Mouse (Mus musculus) left cerebral cortex, adult 8-10 months (tissue): ENCODE data around the gene Sprr2e. TPM values are rescaled to one million over a fixed set of nuclear protein-coding genes. Genes with fewer than 3 reads are reported as not detected.

Experiments
- DNase-seq, 2 experiments: peaks; one replicate each; pipeline ENCODE4 v3.0.0; 2022; ENCODE audit warnings: low spot score in 2 of 2
- total RNA-seq, 4 experiments: library from RNA; stranded (reverse); gene quantifications; 2 replicates each; pipeline ENCODE4 v1.2.4; 2022

Sprr2e gene
- not detected for total RNA-seq

DNA sequence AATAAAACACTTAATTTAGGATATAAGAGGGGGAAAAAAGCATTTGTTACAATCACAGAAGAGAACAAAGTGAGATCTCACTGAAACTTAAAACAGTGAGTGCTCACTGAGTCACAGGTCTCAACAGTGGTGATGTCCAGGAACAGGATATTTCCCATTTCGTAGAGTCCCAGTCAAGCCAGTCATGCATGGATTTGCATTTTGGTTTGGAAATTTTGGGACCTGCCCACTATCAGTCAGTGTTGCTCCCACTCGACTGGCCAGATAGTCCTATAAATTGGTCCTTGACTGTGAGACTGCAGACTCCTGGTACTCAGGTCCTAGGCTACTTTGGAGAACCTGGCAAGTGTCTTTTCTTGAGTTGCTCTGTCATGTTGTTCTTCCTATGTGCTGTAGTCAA lies at the start of gene Sprr2e:
Sprr2e (plus strand) TSS at position 301 of the 400 bp plus-strand sequence.
- no peak for DNase-seq

DNA sequence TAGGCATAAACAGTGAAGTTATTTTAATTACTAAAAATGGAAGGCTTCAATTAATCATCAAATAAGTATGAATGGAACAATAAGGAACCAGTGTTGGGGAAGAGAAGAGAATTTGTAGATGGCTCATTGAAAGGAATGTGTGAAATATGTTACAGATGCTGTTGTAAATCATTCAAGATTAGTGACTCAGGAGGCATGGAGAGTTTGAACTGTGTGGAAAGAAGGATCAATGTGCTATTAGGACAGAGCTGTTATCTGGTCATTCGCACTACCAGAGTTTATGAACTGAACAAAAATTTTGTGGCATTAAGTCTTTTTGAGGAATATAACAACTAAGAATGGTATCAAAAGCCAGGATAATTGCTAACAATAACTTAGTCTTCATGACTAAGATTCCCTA lies 44.5 kb upstream of the Sprr2e start:
- no peak for DNase-seq

DNA sequence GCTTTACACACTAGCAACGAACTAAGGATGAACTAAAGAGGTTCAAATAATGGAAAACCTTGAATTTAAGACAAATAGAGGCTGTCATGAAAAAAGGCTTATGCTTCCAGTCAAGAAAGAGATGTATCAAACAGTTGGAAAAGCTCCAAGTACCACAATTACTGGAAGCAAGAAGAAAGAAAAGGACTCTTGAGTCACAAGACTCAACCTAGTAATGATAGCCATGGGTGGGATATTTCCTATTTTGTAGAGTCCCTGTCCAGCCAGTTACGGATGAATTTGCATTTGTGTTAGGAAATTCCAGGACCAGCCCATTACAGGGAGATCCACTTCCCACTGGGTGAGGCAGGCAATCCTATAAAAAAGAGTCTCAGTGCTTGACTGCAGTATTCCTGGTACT lies 35.6 kb upstream of the Sprr2e start, which contains the start of gene Sprr2b:
Sprr2b (plus strand) TSS at position 301 of the 400 bp plus-strand sequence.
- no peak for DNase-seq

DNA sequence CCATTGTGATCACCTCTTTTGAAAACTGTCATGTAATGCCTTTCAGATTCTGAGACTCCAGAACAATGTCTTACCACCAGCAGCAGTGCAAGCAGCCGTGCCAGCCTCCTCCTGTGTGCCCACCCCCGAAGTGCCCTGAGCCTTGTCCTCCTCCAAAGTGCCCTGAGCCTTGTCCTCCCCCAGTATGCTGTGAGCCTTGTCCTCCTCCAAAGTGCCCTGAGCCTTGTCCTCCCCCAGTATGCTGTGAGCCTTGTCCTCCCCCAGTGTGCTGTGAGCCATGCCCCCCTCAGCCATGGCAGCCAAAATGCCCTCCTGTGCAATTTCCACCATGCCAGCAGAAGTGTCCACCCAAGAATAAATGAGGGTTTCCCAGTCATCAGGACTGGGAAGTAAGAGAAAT lies 34.6 kb upstream of the Sprr2e start:
- DNase-seq, result no peak

DNA sequence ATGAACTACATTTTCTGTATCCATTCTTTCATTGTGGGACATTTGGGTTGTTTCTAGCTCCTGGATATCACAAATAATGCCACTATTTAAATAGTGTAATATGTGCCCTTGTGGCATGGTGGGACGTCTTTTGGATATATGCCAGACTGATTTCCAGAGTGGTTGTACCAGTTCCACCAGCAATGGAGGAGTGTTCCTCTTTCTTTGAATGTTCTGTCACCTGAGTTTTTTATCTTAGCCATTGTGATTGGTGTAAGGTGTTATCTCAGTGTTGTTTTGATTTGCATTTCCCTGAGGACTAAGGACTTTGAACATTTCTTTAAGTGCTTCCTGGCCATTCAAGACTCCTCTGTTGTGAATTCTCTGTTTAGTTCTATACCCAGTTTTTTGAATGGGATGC lies 15.7 kb upstream of the Sprr2e start:
- no peak for DNase-seq

DNA sequence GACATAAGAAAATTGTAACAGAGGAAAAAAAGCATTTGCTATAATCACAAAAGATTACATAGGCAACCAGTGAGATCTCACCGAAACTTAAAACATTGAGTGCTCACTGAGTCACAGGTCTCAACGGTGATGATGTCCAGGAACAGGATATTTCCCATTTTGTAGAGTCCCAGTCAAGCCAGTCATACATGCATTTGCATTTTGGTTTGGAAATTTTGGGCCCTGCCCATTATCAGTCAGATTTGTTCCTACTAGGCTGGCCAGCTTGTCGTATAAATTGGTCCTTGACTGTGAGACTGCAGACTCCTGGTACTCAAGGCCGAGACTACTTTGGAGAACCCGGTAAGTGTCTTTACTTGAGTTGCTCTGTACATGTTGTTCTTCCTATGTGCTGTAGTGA lies 13.1 kb upstream of the Sprr2e start, which contains the start of gene Sprr2d:
Sprr2d (plus strand) TSS at position 301 of the 400 bp plus-strand sequence.
- DNase-seq, result no peak

DNA sequence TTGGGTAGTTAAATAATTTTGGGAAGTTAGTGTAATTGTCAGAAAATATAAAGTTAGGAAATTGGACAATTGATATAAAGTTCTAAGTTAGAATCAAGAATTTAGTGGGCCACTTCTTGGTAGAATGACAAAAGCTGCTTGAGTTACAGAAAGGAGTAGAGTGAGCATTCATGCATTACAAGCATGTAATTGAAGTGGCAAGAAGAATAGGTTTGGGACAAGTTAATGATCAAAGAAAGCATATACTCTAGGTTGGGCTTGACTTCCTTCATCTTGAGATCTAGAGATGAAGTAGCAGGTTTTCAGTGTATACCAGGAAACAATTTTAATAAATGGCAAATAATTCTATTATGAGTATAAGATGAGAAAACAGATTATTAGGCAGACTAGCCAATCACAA lies 9.7 kb downstream of the Sprr2e start:
- no peak for DNase-seq

DNA sequence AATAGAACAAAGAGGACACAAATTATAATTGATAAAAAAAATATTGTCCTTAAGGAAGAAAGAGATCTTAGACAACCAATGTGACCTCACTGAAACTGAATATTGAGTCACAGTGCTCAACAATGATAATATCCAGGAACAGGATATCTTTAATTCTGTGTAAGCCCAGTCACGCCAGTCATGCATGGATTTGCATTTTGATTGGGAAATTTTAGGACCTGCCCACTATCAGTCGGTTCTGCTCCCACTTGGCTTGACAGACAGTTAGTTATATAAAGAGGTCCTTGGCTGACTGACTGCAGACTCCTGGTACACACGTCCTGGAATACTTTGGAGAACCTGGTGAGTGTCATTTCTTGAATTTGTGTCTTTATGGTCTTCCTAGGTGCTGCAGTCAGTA lies 12.9 kb downstream of the Sprr2e start, which contains the start of gene Sprr2f:
Sprr2f (plus strand) TSS at position 301 of the 400 bp plus-strand sequence.
- DNase-seq, result no peak

DNA sequence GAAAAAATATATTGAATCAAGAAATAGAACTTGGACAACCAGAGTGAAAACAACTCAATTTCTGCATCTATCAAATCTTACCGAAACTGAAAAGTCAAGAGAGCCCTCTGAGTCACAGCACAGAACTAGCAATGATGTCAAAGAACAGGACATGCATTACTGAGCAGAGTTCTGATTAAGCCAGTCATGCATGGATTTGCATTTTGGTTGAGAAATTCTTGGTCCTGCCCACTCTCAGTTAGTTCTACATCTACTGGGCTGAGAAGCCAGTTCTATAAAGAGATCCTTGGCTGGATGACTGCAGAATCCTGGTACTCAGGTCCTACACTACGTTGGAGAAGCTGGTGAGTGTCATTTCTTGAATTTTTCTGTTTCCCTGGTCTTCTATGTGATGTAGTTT lies 21.7 kb downstream of the Sprr2e start:
- no peak for DNase-seq

DNA sequence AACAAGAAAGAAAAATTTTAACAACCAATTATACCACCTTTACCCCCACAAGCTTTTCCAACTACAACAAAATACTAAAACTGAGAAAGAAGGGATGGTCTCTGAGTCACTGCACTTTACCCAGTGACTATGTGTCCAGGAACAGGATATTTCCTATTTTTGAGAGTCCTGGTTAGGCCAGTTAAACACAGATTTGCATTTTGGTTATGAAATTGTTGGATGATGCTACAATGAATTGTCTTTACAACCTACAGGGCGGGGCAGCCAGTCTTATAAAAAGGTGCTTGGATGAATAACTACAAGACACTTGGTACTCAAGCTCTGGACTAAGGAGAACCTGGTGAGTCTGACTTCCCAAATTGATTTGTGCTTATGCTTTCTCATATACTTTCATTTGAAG lies 33.4 kb downstream of the Sprr2e start, which contains the start of gene Sprr2h:
Sprr2h (plus strand) TSS at position 301 of the 400 bp plus-strand sequence.
- no peak for DNase-seq

DNA sequence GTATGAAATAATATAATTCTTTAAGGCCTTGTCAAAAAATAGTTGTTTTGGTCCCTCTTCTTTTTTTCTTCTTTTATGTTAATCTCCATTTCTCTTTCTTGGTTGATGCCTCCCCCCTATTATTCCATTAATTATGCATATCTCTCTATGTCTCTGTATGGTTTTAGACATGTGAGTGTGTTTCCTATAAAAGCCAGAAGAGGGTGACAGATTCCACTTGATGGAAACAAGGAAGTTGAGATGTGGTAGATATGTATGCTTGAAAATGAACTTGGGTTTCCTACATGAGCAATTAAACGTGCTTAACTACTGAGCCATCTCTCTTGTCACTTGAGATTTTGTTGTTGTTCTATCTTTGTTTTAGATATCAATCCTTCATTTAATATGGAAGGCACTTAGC lies 42.4 kb downstream of the Sprr2e start:
- DNase-seq, result no peak

Other genes with a start within 250 kb of the Sprr2e start
- gene Prr9, start 228.2 kb upstream of the Sprr2e start, total RNA-seq, result not detected
- gene Lelp1, start 209.4 kb upstream of the Sprr2e start, total RNA-seq, result not detected
- gene Sprr2a1, start 136.3 kb upstream of the Sprr2e start, total RNA-seq, result not detected
- gene Sprr2a2, start 136.2 kb upstream of the Sprr2e start, total RNA-seq, result not detected
- not detected for gene Sprr2a3, start 66.7 kb upstream of the Sprr2e start, total RNA-seq
- gene Sprr2b, start 35.5 kb upstream of the Sprr2e start, total RNA-seq, result not detected
- gene Sprr2d, start 13.0 kb upstream of the Sprr2e start, total RNA-seq, result not detected
- not detected for gene Sprr2f, start 13.0 kb downstream of the Sprr2e start, total RNA-seq
- not detected for gene Sprr2h, start 33.5 kb downstream of the Sprr2e start, total RNA-seq
- gene Sprr2i, start 55.8 kb downstream of the Sprr2e start, total RNA-seq, result not detected
- not detected for gene Sprr2j-ps, start 65.9 kb downstream of the Sprr2e start, total RNA-seq
- 1 to 10 TPM in 3 of 4 experiments, not detected in 1; 2.3 to 3.3 (median 3.2) TPM for gene Gm9774, start 77.3 kb downstream of the Sprr2e start, total RNA-seq
- not detected for gene Sprr2k, start 80.4 kb downstream of the Sprr2e start, total RNA-seq
- gene Sprr1b, start 86.6 kb downstream of the Sprr2e start, total RNA-seq, result not detected
- gene Sprr3, start 106.6 kb downstream of the Sprr2e start, total RNA-seq, result not detected
- gene Sprr1a, start 133.8 kb downstream of the Sprr2e start, total RNA-seq, result not detected
- not detected for gene Sprr4, start 148.3 kb downstream of the Sprr2e start, total RNA-seq
- not detected for gene 2310046K23Rik, start 182.4 kb downstream of the Sprr2e start, total RNA-seq
- gene Ivl, start 221.6 kb downstream of the Sprr2e start, total RNA-seq, result not detected
- not detected for gene Smcp, start 236.9 kb downstream of the Sprr2e start, total RNA-seq